Mouse (Mus musculus) spleen, adult 2 months (tissue): ENCODE data around the gene Stac3.

Experiments used
- CTCF ChIP-seq: fragments of 200-500 bp; IDR thresholded peaks from 2 replicates; pipeline ENCODE4 v1.5.1; 2011; ENCODE audit warnings: mild to moderate bottlenecking, inconsistent platforms; ENCODE audit not compliant: insufficient read depth, insufficient read length, insufficient replicate concordance; ENCODE audit errors: extremely low read depth
- POLR2A ChIP-seq: fragments of 200-500 bp; IDR thresholded peaks from 2 replicates; pipeline ENCODE4 v1.6.1; 2011; ENCODE audit warnings: low read depth, low read length, inconsistent platforms

- TF ChIP-seq CTCF (no peak), POLR2A (no peak)
These were observed 17.7 kb downstream of the Stac3 start for GRCm38 (mm10) chr10:127519041-127519701.
